Mouse (Mus musculus): Measurements from ENCODE around the gene Nfkb2. TPM values are rescaled to one million over a fixed set of nuclear protein-coding genes. Genes with fewer than 3 reads are reported as not detected.

Gene Nfkb2
- total and polyA plus RNA-seq, 2 experiments from 2014 or later, result 1.3 to 2.2 TPM

- DNase-seq (peak; percentile 93), ATAC-seq (peak; percentile 14)
- Histone ChIP-seq H3K27ac (ENCODE audit: low read depth, low read length) (peak within 1 kb of the TSS; percentile 97), H3K9ac (peak within 1 kb of the TSS; percentile 74), H3K4me1 (ENCODE audit: insufficient read depth) (peaks cover 12% of the 10 kb centered on the region), H3K4me3 (ENCODE audit: low read depth, low read length) (peak within 1 kb of the TSS; percentile 69), H3K4me2 (ENCODE audit: low read depth) (peak within 1 kb of the TSS; percentile 95), H3K9me3 (ENCODE audit: low read length) (no peaks in the 10 kb centered on the region), H3K36me3 (ENCODE audit: insufficient read depth) (peaks cover 28% of the 10 kb centered on the region), H3K27me3 (ENCODE audit: insufficient read depth, low read length) (no peaks in the 10 kb centered on the region)
- no peak for TF ChIP-seq CTCF (IDR thresholded peaks at IDR 0.05; ENCODE audit: low read depth)
- under 1% methylated on average over 35 of the region's 35 CpGs for WGBS
Observed at GRCm38 (mm10) chr19:46326756-46327305, 22.7 kb downstream of the Nfkb2 start, which contains the start of gene Psd. Gene Psd (minus strand): TSS chr19:46327156.

GRCm38 (mm10) chr19:46327531-46328064, 23.5 kb downstream of the Nfkb2 start:
- no peak for ATAC-seq
- peaks cover 7% of the 10 kb centered on the region for H3K4me1 ChIP-seq (ENCODE audit: insufficient read depth)

GRCm38 (mm10) chr19:46328081-46329030, 24.2 kb downstream of the Nfkb2 start, which contains the start of gene Fbxl15:
Gene Fbxl15 (plus strand): TSS chr19:46328184.
- Histone ChIP-seq H3K9me3 (ENCODE audit: low read length) (no peaks in the 10 kb centered on the region), H3K4me3 (ENCODE audit: low read depth, low read length) (peak within 1 kb of the TSS; percentile 69), H3K27ac (ENCODE audit: low read depth, low read length) (peak within 1 kb of the TSS; percentile 97), H3K27me3 (ENCODE audit: insufficient read depth, low read length) (no peaks in the 10 kb centered on the region), H3K9ac (peak within 1 kb of the TSS; percentile 74), H3K4me1 (ENCODE audit: insufficient read depth) (peaks cover 7% of the 10 kb centered on the region), H3K4me2 (ENCODE audit: low read depth) (peak within 1 kb of the TSS; percentile 95), H3K36me3 (ENCODE audit: insufficient read depth) (peaks cover 30% of the 10 kb centered on the region)
- under 1% methylated on average over 79 of the region's 81 CpGs for WGBS
- TF ChIP-seq CTCF (IDR thresholded peaks at IDR 0.05; ENCODE audit: low read depth), result no peak
- ATAC-seq (peak; percentile 91), DNase-seq (peak; percentile 98)

More at GRCm38 (mm10) chr19:46327531-46328064, 23.5 kb downstream of the Nfkb2 start:
- peak overlapping the region; percentile 97 for H3K27ac ChIP-seq (ENCODE audit: low read depth, low read length)
- peak overlapping the region; percentile 95 for H3K4me2 ChIP-seq (ENCODE audit: low read depth)
- TF ChIP-seq CTCF (IDR thresholded peaks at IDR 0.05; ENCODE audit: low read depth), result no peak
- no peak for DNase-seq
- 29% methylated on average over 14 of the region's 14 CpGs for WGBS
- peak overlapping the region; percentile 69 for H3K4me3 ChIP-seq (ENCODE audit: low read depth, low read length)
- peak overlapping the region; percentile 74 for H3K9ac ChIP-seq
- peaks cover 34% of the 10 kb centered on the region for H3K36me3 ChIP-seq (ENCODE audit: insufficient read depth)
- H3K9me3 ChIP-seq (ENCODE audit: low read length), result no peaks in the 10 kb centered on the region
- no peaks in the 10 kb centered on the region for H3K27me3 ChIP-seq (ENCODE audit: insufficient read depth, low read length)

- Histone ChIP-seq H3K9ac (peak overlapping the region; percentile 74), H3K27ac (ENCODE audit: low read depth, low read length) (peak overlapping the region; percentile 97), H3K4me2 (ENCODE audit: low read depth) (peak overlapping the region; percentile 95), H3K27me3 (ENCODE audit: insufficient read depth, low read length) (no peaks in the 10 kb centered on the region), H3K36me3 (ENCODE audit: insufficient read depth) (peaks cover 25% of the 10 kb centered on the region), H3K4me1 (ENCODE audit: insufficient read depth) (peaks cover 6% of the 10 kb centered on the region), H3K4me3 (ENCODE audit: low read depth, low read length) (peak overlapping the region; percentile 69), H3K9me3 (ENCODE audit: low read length) (no peaks in the 10 kb centered on the region)
- 2% methylated on average over 54 of the region's 54 CpGs for WGBS
- TF ChIP-seq CTCF (IDR thresholded peaks at IDR 0.05; ENCODE audit: low read depth), result no peak
- no peak; the same call in 1 of the 2 replicates for ATAC-seq
- no peak for DNase-seq
Observed at GRCm38 (mm10) chr19:46329031-46329641, 25.0 kb downstream of the Nfkb2 start.

- DNase-seq (peak; percentile 73), ATAC-seq (no peak)
- Histone ChIP-seq H3K9ac (no peak overlapping the region), H3K36me3 (ENCODE audit: insufficient read depth) (peaks cover 25% of the 10 kb centered on the region), H3K4me3 (ENCODE audit: low read depth, low read length) (no peak overlapping the region), H3K27ac (ENCODE audit: low read depth, low read length) (no peak overlapping the region), H3K27me3 (ENCODE audit: insufficient read depth, low read length) (no peaks in the 10 kb centered on the region), H3K4me2 (ENCODE audit: low read depth) (peak overlapping the region; percentile 19), H3K4me1 (ENCODE audit: insufficient read depth) (peaks cover 3% of the 10 kb centered on the region; the same call in 1 of the 2 replicates), H3K9me3 (ENCODE audit: low read length) (no peaks in the 10 kb centered on the region)
- TF ChIP-seq CTCF (IDR thresholded peaks at IDR 0.05; ENCODE audit: low read depth), result peak; percentile 85
- WGBS, result 5% methylated on average over 16 of the region's 16 CpGs
Observed at GRCm38 (mm10) chr19:46329951-46330350, 25.8 kb downstream of the Nfkb2 start.

- Histone ChIP-seq H3K4me3 (ENCODE audit: low read depth, low read length) (no peak overlapping the region), H3K27ac (ENCODE audit: low read depth, low read length) (no peak overlapping the region), H3K4me1 (ENCODE audit: insufficient read depth) (peaks cover 3% of the 10 kb centered on the region; the same call in 1 of the 2 replicates), H3K9me3 (ENCODE audit: low read length) (no peaks in the 10 kb centered on the region), H3K27me3 (ENCODE audit: insufficient read depth, low read length) (no peaks in the 10 kb centered on the region), H3K4me2 (ENCODE audit: low read depth) (no peak overlapping the region), H3K9ac (no peak overlapping the region), H3K36me3 (ENCODE audit: insufficient read depth) (peaks cover 25% of the 10 kb centered on the region)
- DNase-seq (no peak), ATAC-seq (no peak)
- WGBS, result 94% methylated on average over 12 of the region's 12 CpGs
- no peak for TF ChIP-seq CTCF (IDR thresholded peaks at IDR 0.05; ENCODE audit: low read depth)
Observed at GRCm38 (mm10) chr19:46330696-46331095, 26.6 kb downstream of the Nfkb2 start.
